Mouse (Mus musculus): ENCODE measurements around the gene Acsl5.

GRCm38 (mm10) chr19:55216876-55217275 is 34.9 kb upstream of the Acsl5 start:
- TF ChIP-seq CTCF (conservative IDR thresholded peaks at IDR 0.05; ENCODE audit: insufficient read depth, insufficient read length, low read depth, low read length) (no peak), POLR2A (IDR thresholded peaks at IDR 0.05; ENCODE audit: low read depth, low read length) (no peak)

All from kidney, adult 2 months (tissue).